In the genomic region with DNA sequence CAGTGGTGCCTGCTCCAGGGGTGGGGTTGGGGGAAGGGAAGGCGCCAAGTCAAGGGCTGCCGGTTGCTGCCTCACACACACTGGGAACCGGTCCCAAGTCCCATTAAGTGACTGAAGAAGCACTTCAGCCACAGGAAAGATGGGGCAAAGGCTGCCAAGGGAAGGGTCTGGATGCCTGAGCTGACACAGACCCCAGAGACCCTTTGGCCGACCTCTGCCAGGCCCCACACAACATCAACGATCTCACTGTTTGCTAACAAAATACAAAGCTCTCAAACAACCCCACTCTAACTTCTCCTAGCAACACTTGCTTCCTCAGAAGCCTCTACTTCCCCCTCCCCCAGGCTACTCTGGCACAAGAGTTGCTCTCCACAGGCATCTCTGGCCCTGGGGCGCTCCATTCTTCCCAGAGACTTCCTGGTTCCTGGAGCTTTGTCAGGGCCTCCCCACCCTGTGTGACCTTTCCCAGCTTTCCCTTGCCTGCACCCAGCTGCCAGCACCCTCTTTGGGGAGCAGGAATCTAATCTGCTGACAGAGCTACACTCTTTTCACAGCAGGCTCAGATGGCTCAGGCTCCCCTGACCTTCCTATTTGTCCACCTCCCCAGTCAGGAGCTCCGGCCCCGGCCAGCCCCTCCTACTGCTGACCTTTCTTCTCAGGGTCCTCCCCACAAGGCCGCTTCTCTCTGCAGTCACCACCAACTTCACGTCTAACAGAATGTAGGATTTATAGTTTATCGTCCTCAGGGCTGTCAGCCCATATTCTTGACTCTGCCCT, we compare ENCODE assay signal across 8 mouse cellular contexts. TPM values are rescaled to one million over a fixed set of nuclear protein-coding genes. Genes with fewer than 3 reads are reported as not detected.
A peak's percentile ranks its signal among the peaks of the same experiment; 100 is the strongest.
DNase-seq lines count a peak whose midpoint lies in the region; ATAC-seq and TF ChIP-seq lines count a peak whose summit lies in the region.

No protein-coding gene starts in this region.

- H3K36me3 ChIP-seq in ES-Bruce4 (ENCODE audit: control insufficient read depth, insufficient read depth, low read length, poor library complexity, severe bottlenecking) = peaks cover 10% of the 10 kb centered on the region
- H3K36me3 ChIP-seq in lung, embryonic 15.5 days = peaks cover 13% of the 10 kb centered on the region

- 0 out of 2 replicates have a peak, but pooled peaks cover under 1% of the 10 kb centered on the region for H3K9me3 ChIP-seq in ES-Bruce4 (replicated peaks; ENCODE audit: control insufficient read depth, insufficient read depth, low read length, poor library complexity, severe bottlenecking)
- no peaks in the 10 kb centered on the region for H3K9me3 ChIP-seq in lung, embryonic 15.5 days

- H3K27me3 ChIP-seq in ES-Bruce4 (ENCODE audit: control insufficient read depth, insufficient read depth, low read length, poor library complexity, severe bottlenecking) = no peaks in the 10 kb centered on the region
- H3K27me3 ChIP-seq in lung, embryonic 15.5 days = no peaks in the 10 kb centered on the region

- WGBS in lung, embryonic 15.5 days = 21% methylated on average over 11 of the region's 11 CpGs

- peak; percentile 94 for DNase-seq in adipocyte (ENCODE audit: low spot score)
- peak; percentile 38 for DNase-seq in fibroblast of lung, adult 2 months (ENCODE audit: low read depth)
- DNase-seq in heart, postnatal 10 days = peak; percentile 88
- DNase-seq in kidney, postnatal 25 days = peak; percentile 64 to 85
- peak; percentile 59 for DNase-seq in ovary, postnatal 14 days (ENCODE audit: low spot score)
- no peak for DNase-seq in c-Kit-positive CD71-positive TER-119-positive erythroid progenitor cells, embryonic 14.5 days (ENCODE audit: low spot score)

- H3K4me2 ChIP-seq in lung, embryonic 15.5 days = peak overlapping the region; percentile 56

- peaks cover 7% of the 10 kb centered on the region for H3K4me1 ChIP-seq in ES-Bruce4 (ENCODE audit: control insufficient read depth, insufficient read depth, low read length)
- H3K4me1 ChIP-seq in lung, embryonic 15.5 days = peaks cover 35% of the 10 kb centered on the region

- 0 out of 2 replicates have a peak, but pooled peaks have one; percentile 11 for TF ChIP-seq EP300 in ES-Bruce4 (IDR thresholded peaks at IDR 0.05; ENCODE audit: insufficient read depth, low read depth, low read length)

- H3K4me3 ChIP-seq in ES-Bruce4 (ENCODE audit: low read depth, low read length) = 0 out of 2 replicates have a peak overlapping the region, but pooled peaks have one; percentile 5
- H3K4me3 ChIP-seq in lung, embryonic 15.5 days = peak overlapping the region; percentile 82; the same call in 1 of the 2 replicates

- H3K27ac ChIP-seq in ES-Bruce4 (ENCODE audit: insufficient read depth, low read length) = peak overlapping the region; percentile 47
- peak overlapping the region; percentile 89 for H3K27ac ChIP-seq in lung, embryonic 15.5 days

- no peak for TF ChIP-seq POLR2A in ES-Bruce4 (IDR thresholded peaks at IDR 0.05; ENCODE audit: insufficient read depth, low read length)

- no peak for ATAC-seq in lung, embryonic 15.5 days (ENCODE audit: borderline replicate concordance, extremely low read depth, low FRiP score, low TSS enrichment)

- peak overlapping the region; percentile 14; the same call in 1 of the 2 replicates for H3K9ac ChIP-seq in ES-Bruce4 (ENCODE audit: low read depth, poor library complexity, severe bottlenecking)
- peak overlapping the region; percentile 21 for H3K9ac ChIP-seq in lung, embryonic 15.5 days

- no peak for TF ChIP-seq CTCF in ES-Bruce4 (IDR thresholded peaks at IDR 0.05; ENCODE audit: low read depth, low read length)

- intact Hi-C loops in heart, postnatal 10 days (cut with DNase I) = loop anchor here (2.0 kb wide), 2 partner anchors 21 to 179 kb away; partner anchors contain the start of gene Smarcd1

RNA-seq across cellular contexts. Expression of gene Cox14, which starts 1.7 kb away (rescaled TPM):
- polyA plus RNA-seq in ES-Bruce4 (2011; ENCODE audit: insufficient read depth, insufficient read length, low read depth, missing spikeins) = 36.3 and 37.8 TPM in 2 replicates
- total RNA-seq in heart, postnatal 10 days (2021) = 100 to 1,000 TPM; 212 to 221 TPM
- polyA plus RNA-seq in lung, embryonic 15.5 days (2015; fragmentation: Nextera tagmentation; extraction: Ambion mirVana) = 132 and 137 TPM in 2 replicates

RNA-seq across cellular contexts. Expression of gene Gpd1, which starts 6.4 kb away (rescaled TPM):
- 0.28 and 1.9 TPM in 2 replicates for polyA plus RNA-seq in ES-Bruce4 (2011; ENCODE audit: insufficient read depth, insufficient read length, low read depth, missing spikeins)
- 100 to 1,000 TPM in 1 of 2 experiments, 10 to 100 TPM in 1; 74.8 to 238 TPM for total RNA-seq in heart, postnatal 10 days (2021)
- 0.82 and 1.1 TPM in 2 replicates for polyA plus RNA-seq in lung, embryonic 15.5 days (2015; fragmentation: Nextera tagmentation; extraction: Ambion mirVana)

RNA-seq across cellular contexts. Expression of gene Gm17349, which starts 18.4 kb away (rescaled TPM):
- not detected in 2 replicates for polyA plus RNA-seq in ES-Bruce4 (2011; ENCODE audit: insufficient read depth, insufficient read length, low read depth, missing spikeins)
- 1 to 10 TPM; 4.7 to 5.5 TPM for total RNA-seq in heart, postnatal 10 days (2021)
- not detected in 2 replicates for polyA plus RNA-seq in lung, embryonic 15.5 days (2015; fragmentation: Nextera tagmentation; extraction: Ambion mirVana)

RNA-seq across cellular contexts. Expression of gene Smarcd1, which starts 21.8 kb away (rescaled TPM):
- polyA plus RNA-seq in ES-Bruce4 (2011; ENCODE audit: insufficient read depth, insufficient read length, low read depth, missing spikeins) = 92.3 and 100 TPM in 2 replicates
- 10 to 100 TPM; 39.2 to 40.2 TPM for total RNA-seq in heart, postnatal 10 days (2021)
- 41.1 and 50.7 TPM in 2 replicates for polyA plus RNA-seq in lung, embryonic 15.5 days (2015; fragmentation: Nextera tagmentation; extraction: Ambion mirVana)

RNA-seq across cellular contexts. Expression of gene Cers5, which starts 49.0 kb away (rescaled TPM):
- 49.5 and 52.1 TPM in 2 replicates for polyA plus RNA-seq in ES-Bruce4 (2011; ENCODE audit: insufficient read depth, insufficient read length, low read depth, missing spikeins)
- 10 to 100 TPM; 26.4 to 28.1 TPM for total RNA-seq in heart, postnatal 10 days (2021)
- 75.3 and 78.0 TPM in 2 replicates for polyA plus RNA-seq in lung, embryonic 15.5 days (2015; fragmentation: Nextera tagmentation; extraction: Ambion mirVana)
